ENCODE assay signal across 13 mouse cellular contexts in genomic region chr11:61352138-61352651, GRCm38 (mm10). TPM values are rescaled to one million over a fixed set of nuclear protein-coding genes. Genes with fewer than 3 reads are reported as not detected.
DNase-seq lines count a peak whose midpoint lies in the region; ATAC-seq lines count a peak whose summit lies in the region.
"Had no signal": no experiment of that assay in that cellular context is flagged by ENCODE, and none has a peak within 500 bp of the region (broad histone marks: within the 10 kb centered on the region; RNA-seq: fewer than 3 reads in every experiment).

No protein-coding gene starts in this region.

- no peak for ATAC-seq in midbrain, embryonic 14.5 days (ENCODE audit: low FRiP score, low TSS enrichment)
- ATAC-seq: inflammation-experienced regulatory T-cells, adult 6 months had no signal

- no peak overlapping the region for H3K27ac ChIP-seq in midbrain, embryonic 14.5 days (replicated peaks; ENCODE audit: low read depth, low read length)
- H3K27ac ChIP-seq in midbrain, embryonic 10.5 days (replicated peaks) = no peak overlapping the region
- H3K27ac ChIP-seq: lung, embryonic 15.5 days had no signal

- peak; percentile 19 for DNase-seq in heart, postnatal 4 days
- DNase-seq in heart, postnatal 14 days = no peak
- DNase-seq in midbrain, embryonic 14.5 days = peak; percentile 26
- DNase-seq in midbrain, embryonic 10.5 days (ENCODE audit: low spot score) = no peak
- peak; percentile 5 to 34 for DNase-seq in adrenal gland, postnatal 36 days
- DNase-seq in thymus, postnatal 4 days = no peak
- no peak for DNase-seq in right cerebral cortex, postnatal 4 days
- DNase-seq: cerebellum, adult 8-10 months; right cerebral cortex, postnatal 25 days; thymus, postnatal 36 days had no signal

- WGBS in midbrain, embryonic 14.5 days = 50% methylated on average over 9 of the region's 9 CpGs
- WGBS in midbrain, embryonic 10.5 days = 53% methylated on average over 9 of the region's 9 CpGs

- no peak overlapping the region for H3K9ac ChIP-seq in midbrain, embryonic 14.5 days (replicated peaks; ENCODE audit: low read length)
- H3K9ac ChIP-seq: lung, embryonic 15.5 days had no signal

- no peak overlapping the region for H3K4me2 ChIP-seq in midbrain, embryonic 14.5 days (ENCODE audit: low read length)
- H3K4me2 ChIP-seq: lung, embryonic 15.5 days had no signal

- no peaks in the 10 kb centered on the region for H3K36me3 ChIP-seq in midbrain, embryonic 14.5 days (ENCODE audit: control insufficient read depth, insufficient read depth, low read length)
- H3K36me3 ChIP-seq in midbrain, embryonic 10.5 days = no peaks in the 10 kb centered on the region
- H3K36me3 ChIP-seq: lung, embryonic 15.5 days had no signal

- H3K27me3 ChIP-seq in midbrain, embryonic 14.5 days (ENCODE audit: control insufficient read depth, insufficient read depth, low read length) = no peaks in the 10 kb centered on the region
- peaks cover 16% of the 10 kb centered on the region for H3K27me3 ChIP-seq in midbrain, embryonic 10.5 days (ENCODE audit: low read depth, poor library complexity, severe bottlenecking)

- no peaks in the 10 kb centered on the region for H3K9me3 ChIP-seq in midbrain, embryonic 14.5 days (ENCODE audit: control insufficient read depth, low read length)
- no peaks in the 10 kb centered on the region for H3K9me3 ChIP-seq in midbrain, embryonic 10.5 days (replicated peaks)
- H3K9me3 ChIP-seq: lung, embryonic 15.5 days had no signal

- H3K4me3 ChIP-seq in midbrain, embryonic 14.5 days (replicated peaks; ENCODE audit: low read depth, low read length) = no peak overlapping the region
- H3K4me3 ChIP-seq in midbrain, embryonic 10.5 days = no peak overlapping the region
- H3K4me3 ChIP-seq: lung, embryonic 15.5 days had no signal

- no peaks in the 10 kb centered on the region for H3K4me1 ChIP-seq in midbrain, embryonic 14.5 days (ENCODE audit: control insufficient read depth, insufficient read depth, low read length)
- peaks cover 7% of the 10 kb centered on the region; the same call in 1 of the 2 replicates for H3K4me1 ChIP-seq in midbrain, embryonic 10.5 days

- intact Hi-C loops in heart, postnatal 14 days (cut with DNase I) = no loop called here

RNA-seq across cellular contexts. Expression of gene Slc47a2, which starts 9.5 kb away (rescaled TPM):
- under 1 TPM; 0.11 to 0.12 TPM for total RNA-seq in heart, postnatal 4 days (2021)
- not detected for total RNA-seq in heart, postnatal 14 days (2021)
- not detected in 2 replicates for polyA plus RNA-seq in midbrain, embryonic 14.5 days (2014; fragmentation: Nextera tagmentation; extraction: Ambion mirVana)
- polyA plus RNA-seq in midbrain, embryonic 10.5 days (2016; fragmentation: Nextera tagmentation; extraction: Ambion mirVana) = not detected in 2 replicates
- total RNA-seq in adrenal gland, postnatal 36 days (2021) = not detected
- total RNA-seq: granulocyte monocyte progenitor cell, adult 5-6 weeks had no signal
- polyA plus RNA-seq: inflammation-experienced regulatory T-cells, adult 6 months had no signal

RNA-seq across cellular contexts. Expression of gene Slc47a1, which starts 25.9 kb away (rescaled TPM):
- total RNA-seq in heart, postnatal 4 days (2021) = 10 to 100 TPM; 30.7 to 36.2 TPM
- 10 to 100 TPM; 25.8 to 31.2 TPM for total RNA-seq in heart, postnatal 14 days (2021)
- polyA plus RNA-seq in midbrain, embryonic 14.5 days (2014; fragmentation: Nextera tagmentation; extraction: Ambion mirVana) = not detected in 2 replicates
- polyA plus RNA-seq in midbrain, embryonic 10.5 days (2016; fragmentation: Nextera tagmentation; extraction: Ambion mirVana) = 0.10 TPM in 1 of 2 replicates, not detected in the other
- 1 to 10 TPM in 1 of 2 experiments, under 1 TPM in 1; 0.56 to 1.8 TPM for total RNA-seq in adrenal gland, postnatal 36 days (2021)
- total RNA-seq: granulocyte monocyte progenitor cell, adult 5-6 weeks had no signal
- polyA plus RNA-seq: inflammation-experienced regulatory T-cells, adult 6 months had no signal

Comparison
In these comparisons a context has a peak if more than half of its experiments do, and no peak if none do; other contexts are left out.
1. DNase-seq: peak in heart, postnatal 4 days (single experiment), midbrain, embryonic 14.5 days (single experiment) and adrenal gland, postnatal 36 days (2 of 2); none in heart, postnatal 14 days (0 of 2), midbrain, embryonic 10.5 days (single experiment), thymus, postnatal 4 days (single experiment) and right cerebral cortex, postnatal 4 days (single experiment).
2. RNA of gene Slc47a1, which starts 25.9 kb away (total RNA-seq): 30.7 to 36.2 TPM in heart, postnatal 4 days and 25.8 to 31.2 TPM in heart, postnatal 14 days; 0.56 to 1.8 TPM in adrenal gland, postnatal 36 days; every median in the first group is over 4 times any median in the second.